Mouse (Mus musculus) left cerebral cortex, adult 9 months (tissue): ENCODE measurements around the gene Ece1.

Experiments
- DNase-seq, 2 experiments: peaks; one replicate each; pipeline ENCODE4 v3.0.0; 2022; ENCODE audit warnings: low spot score in 2 of 2

Gene Ece1

GRCm38 (mm10) chr4:137855741-137856341 lies 6.2 kb upstream of the Ece1 start:
- no peak for DNase-seq

- no peak for DNase-seq
Measured at GRCm38 (mm10) chr4:137857116-137857515, 4.9 kb upstream of the Ece1 start.

- DNase-seq, result no peak
Measured at GRCm38 (mm10) chr4:137858371-137858770, 3.7 kb upstream of the Ece1 start.

GRCm38 (mm10) chr4:137861461-137862011 lies 501 bp upstream of the Ece1 start:
- DNase-seq, result no peak

GRCm38 (mm10) chr4:137862516-137863240 lies 641 bp downstream of the Ece1 start:
- no peak for DNase-seq

- DNase-seq, result no peak
Measured at GRCm38 (mm10) chr4:137864031-137864430, 2.0 kb downstream of the Ece1 start.

GRCm38 (mm10) chr4:137864769-137865168 lies 2.7 kb downstream of the Ece1 start:
- peak in 1 of 2 experiments; percentile 57 for DNase-seq

- peak in 1 of 2 experiments; percentile 60 for DNase-seq
Measured at GRCm38 (mm10) chr4:137865221-137865641, 3.2 kb downstream of the Ece1 start.

- no peak for DNase-seq
Measured at GRCm38 (mm10) chr4:137866206-137866863, 4.3 kb downstream of the Ece1 start.

- DNase-seq, result no peak
Measured at GRCm38 (mm10) chr4:137867225-137867624, 5.2 kb downstream of the Ece1 start.

- no peak for DNase-seq
Measured at GRCm38 (mm10) chr4:137867675-137868257, 5.7 kb downstream of the Ece1 start.

- DNase-seq, result no peak
Measured at GRCm38 (mm10) chr4:137869667-137870274, 7.7 kb downstream of the Ece1 start.

- DNase-seq, result no peak
Measured at GRCm38 (mm10) chr4:137870979-137871378, 8.9 kb downstream of the Ece1 start.

- no peak for DNase-seq
Measured at GRCm38 (mm10) chr4:137871431-137871830, 9.4 kb downstream of the Ece1 start.

GRCm38 (mm10) chr4:137874337-137874736 lies 12.3 kb downstream of the Ece1 start:
- DNase-seq, result no peak

GRCm38 (mm10) chr4:137874826-137875225 lies 12.8 kb downstream of the Ece1 start:
- DNase-seq, result no peak

GRCm38 (mm10) chr4:137875466-137876092 lies 13.5 kb downstream of the Ece1 start:
- no peak for DNase-seq

- no peak for DNase-seq
Measured at GRCm38 (mm10) chr4:137876834-137877233, 14.8 kb downstream of the Ece1 start.

- DNase-seq, result no peak
Measured at GRCm38 (mm10) chr4:137877432-137877881, 15.4 kb downstream of the Ece1 start.

GRCm38 (mm10) chr4:137879383-137880156 lies 17.5 kb downstream of the Ece1 start:
- DNase-seq, result no peak
